Mouse (Mus musculus) olfactory bulb, adult 2 months (tissue): ENCODE measurements around the gene Hgd.

ENCODE experiments used
- CTCF ChIP-seq: fragments of 200-500 bp; IDR thresholded peaks from 2 replicates; pipeline ENCODE4 v1.5.1; 2012; ENCODE audit warnings: low read depth, mild to moderate bottlenecking, low read length, moderate library complexity; ENCODE audit not compliant: insufficient read depth
- POLR2A ChIP-seq: fragments of 200-500 bp; IDR thresholded peaks from 2 replicates; pipeline ENCODE4 v1.6.1; 2012; ENCODE audit warnings: mild to moderate bottlenecking, low read depth, low read length, moderate library complexity; ENCODE audit not compliant: insufficient read depth

DNA sequence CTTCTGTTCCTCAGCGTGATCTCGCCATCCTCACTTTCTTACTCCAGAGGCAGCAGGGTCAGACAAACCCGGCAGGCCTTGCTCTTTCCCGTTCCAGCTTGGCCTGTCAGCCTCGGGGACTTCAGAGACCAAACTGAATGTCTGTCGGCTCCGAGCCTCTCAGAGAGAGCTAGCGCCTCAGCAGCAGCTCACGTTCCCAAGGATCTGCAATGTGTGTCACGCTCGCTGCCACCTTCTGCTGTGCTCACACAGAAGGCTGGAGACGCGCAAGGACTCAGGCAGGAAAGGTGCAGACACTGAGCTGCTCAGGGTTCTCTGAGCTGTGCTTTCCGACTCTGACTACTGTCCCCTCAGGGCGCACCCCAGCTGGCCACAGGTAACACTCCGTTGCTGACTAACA lies 67.1 kb downstream of the Hgd start:
- TF ChIP-seq CTCF (no peak), POLR2A (no peak)
